Mouse (Mus musculus): ENCODE results near the gene Akt1. TPM values are rescaled to one million over a fixed set of nuclear protein-coding genes. Genes with fewer than 3 reads are reported as not detected.

Akt1 gene
- total and polyA plus RNA-seq, 3 experiments: 121 to 461 (median 168) TPM

DNA sequence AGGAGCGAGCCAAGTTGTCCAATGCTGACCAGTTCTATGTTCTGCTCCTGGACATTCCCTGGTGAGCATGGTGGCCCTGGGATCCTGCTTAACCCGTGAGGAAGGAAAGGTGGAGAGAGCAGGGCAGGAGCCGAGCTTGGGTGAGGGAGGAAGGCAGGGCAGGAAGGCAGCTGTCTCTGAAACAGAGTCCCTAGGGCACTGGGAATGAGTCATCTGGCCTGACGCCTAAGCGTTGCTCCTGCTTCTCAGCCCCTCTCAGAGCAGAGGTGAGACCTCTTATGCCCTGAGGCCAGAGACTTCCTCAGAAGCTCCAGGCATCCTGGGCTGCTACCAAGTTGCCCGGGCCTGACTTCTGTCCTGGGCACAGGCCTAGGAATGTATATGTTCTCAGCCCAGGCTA is 67.7 kb downstream of the Akt1 start:
- peaks cover 13% of the 10 kb centered on the region for H3K4me1 ChIP-seq (ENCODE audit: insufficient read depth, low read depth, low read length)
- H3K27me3 ChIP-seq (ENCODE audit: insufficient read depth, low read length): peaks cover 5% of the 10 kb centered on the region; the same call in 1 of the 2 replicates
- peaks cover 83% of the 10 kb centered on the region for H3K36me3 ChIP-seq (replicated peaks)
- DNase-seq (ENCODE audit: low spot score) (no peak), ATAC-seq (ENCODE audit: extremely low read depth, insufficient number of reproducible peaks, low FRiP score, poor library complexity, severe bottlenecking) (no peak)
- H3K4me3 ChIP-seq (ENCODE audit: low read depth, low read length): no peak overlapping the region
- H3K9me3 ChIP-seq (replicated peaks): no peaks in the 10 kb centered on the region
- TF ChIP-seq TAL1 (conservative IDR thresholded peaks at IDR 0.05; ENCODE audit: low read depth, low read length) (no peak), POLR2AphosphoS5 (IDR thresholded peaks at IDR 0.05; ENCODE audit: insufficient replicate concordance, low read depth, low read length) (no peak), GATA2 (IDR thresholded peaks at IDR 0.05; ENCODE audit: borderline replicate concordance, low read depth, low read length) (no peak), GATA1 (IDR thresholded peaks at IDR 0.05; ENCODE audit: borderline replicate concordance, low read length) (no peak), CTCF (IDR thresholded peaks at IDR 0.05; ENCODE audit: low read depth, low read length) (no peak)

DNA sequence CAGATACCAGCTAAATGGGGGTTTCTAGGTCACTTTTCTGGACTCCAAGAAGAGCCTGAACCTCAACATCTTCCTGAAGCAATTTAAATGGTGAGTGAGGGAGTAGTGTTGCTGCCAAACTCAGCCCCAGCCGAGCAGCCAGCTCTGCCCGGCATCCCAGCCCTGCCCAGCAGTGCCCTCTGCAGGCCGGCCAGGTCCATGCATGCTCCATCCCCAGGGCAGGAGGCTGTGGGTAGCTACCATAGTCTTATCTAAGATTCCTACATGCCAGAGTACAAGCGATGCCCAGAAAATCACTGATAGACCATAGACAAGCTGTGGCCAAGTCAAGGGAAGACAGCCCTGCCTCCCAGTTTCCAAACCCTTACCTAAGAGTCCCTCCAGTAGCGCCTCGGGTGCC is 68.9 kb downstream of the Akt1 start:
- Histone ChIP-seq H3K4me1 (ENCODE audit: insufficient read depth, low read depth, low read length) (peaks cover 23% of the 10 kb centered on the region), H3K27me3 (ENCODE audit: insufficient read depth, low read length) (peaks cover 7% of the 10 kb centered on the region; the same call in 1 of the 2 replicates), H3K4me3 (ENCODE audit: low read depth, low read length) (no peak overlapping the region), H3K36me3 (replicated peaks) (peaks cover 84% of the 10 kb centered on the region), H3K9me3 (replicated peaks) (no peaks in the 10 kb centered on the region)
- DNase-seq (ENCODE audit: low spot score) (peak; percentile 88), ATAC-seq (ENCODE audit: extremely low read depth, insufficient number of reproducible peaks, low FRiP score, poor library complexity, severe bottlenecking) (peak; percentile 64; the same call in 1 of the 2 replicates)
- TF ChIP-seq CTCF (IDR thresholded peaks at IDR 0.05; ENCODE audit: low read depth, low read length) (peak; percentile 98), POLR2AphosphoS5 (IDR thresholded peaks at IDR 0.05; ENCODE audit: insufficient replicate concordance, low read depth, low read length) (no peak)

DNA sequence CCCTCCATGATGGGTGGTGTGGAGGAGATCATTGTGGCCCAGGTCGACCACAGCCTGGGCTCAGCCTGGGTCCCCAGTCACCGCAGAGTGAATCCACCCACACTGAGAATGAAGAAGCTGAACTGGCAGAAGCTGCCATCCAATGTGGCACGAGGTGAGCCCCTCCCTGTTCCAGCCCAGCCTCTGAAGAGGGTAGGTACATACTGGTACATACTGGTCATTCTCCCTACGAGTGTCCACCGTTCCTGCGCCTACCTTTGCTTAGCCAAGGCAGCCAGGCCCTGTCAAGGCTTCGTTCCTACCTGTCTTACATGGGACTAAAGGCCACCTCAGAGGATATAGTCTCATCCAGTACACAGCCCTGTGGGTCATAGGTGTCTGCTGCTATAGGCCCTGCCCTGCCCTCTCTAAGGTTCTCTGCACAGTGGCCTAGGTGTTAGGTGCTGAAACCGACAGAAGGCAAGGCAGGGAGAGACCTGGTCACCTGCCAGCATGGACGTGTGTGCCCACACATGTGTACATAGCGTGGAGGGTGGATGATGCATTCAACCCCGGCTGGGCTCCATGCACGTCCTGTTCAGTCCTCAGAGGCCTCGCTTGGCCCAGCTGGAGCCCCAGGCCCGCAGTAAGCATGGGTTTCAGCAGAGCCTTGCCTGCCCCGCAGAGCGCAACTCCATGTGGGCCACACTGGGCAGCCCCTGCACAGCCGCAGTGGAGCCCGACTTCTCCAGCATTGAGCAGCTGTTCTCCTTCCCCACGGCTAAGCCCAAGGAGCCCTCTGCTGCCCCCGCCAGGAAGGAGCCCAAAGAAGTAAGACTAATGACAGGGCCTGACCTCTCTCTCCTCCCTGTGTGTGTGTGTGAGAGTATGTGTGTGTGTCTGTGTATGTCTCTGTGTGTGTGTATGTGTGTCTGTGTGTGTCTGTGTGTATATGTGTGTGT is 69.7 kb downstream of the Akt1 start:
- Histone ChIP-seq H3K9me3 (replicated peaks) (no peaks in the 10 kb centered on the region), H3K36me3 (replicated peaks) (peaks cover 84% of the 10 kb centered on the region), H3K4me3 (ENCODE audit: low read depth, low read length) (no peak overlapping the region), H3K27me3 (ENCODE audit: insufficient read depth, low read length) (peaks cover 7% of the 10 kb centered on the region; the same call in 1 of the 2 replicates), H3K4me1 (ENCODE audit: insufficient read depth, low read depth, low read length) (peaks cover 31% of the 10 kb centered on the region)
- TF ChIP-seq CTCF (IDR thresholded peaks at IDR 0.05; ENCODE audit: low read depth, low read length) (no peak), GATA1 (IDR thresholded peaks at IDR 0.05; ENCODE audit: borderline replicate concordance, low read length) (no peak), TAL1 (conservative IDR thresholded peaks at IDR 0.05; ENCODE audit: low read depth, low read length) (no peak), POLR2AphosphoS5 (IDR thresholded peaks at IDR 0.05; ENCODE audit: insufficient replicate concordance, low read depth, low read length) (no peak), GATA2 (IDR thresholded peaks at IDR 0.05; ENCODE audit: borderline replicate concordance, low read depth, low read length) (no peak)
- ATAC-seq (ENCODE audit: extremely low read depth, insufficient number of reproducible peaks, low FRiP score, poor library complexity, severe bottlenecking) (peak; percentile 56), DNase-seq (ENCODE audit: low spot score) (no peak)

DNA sequence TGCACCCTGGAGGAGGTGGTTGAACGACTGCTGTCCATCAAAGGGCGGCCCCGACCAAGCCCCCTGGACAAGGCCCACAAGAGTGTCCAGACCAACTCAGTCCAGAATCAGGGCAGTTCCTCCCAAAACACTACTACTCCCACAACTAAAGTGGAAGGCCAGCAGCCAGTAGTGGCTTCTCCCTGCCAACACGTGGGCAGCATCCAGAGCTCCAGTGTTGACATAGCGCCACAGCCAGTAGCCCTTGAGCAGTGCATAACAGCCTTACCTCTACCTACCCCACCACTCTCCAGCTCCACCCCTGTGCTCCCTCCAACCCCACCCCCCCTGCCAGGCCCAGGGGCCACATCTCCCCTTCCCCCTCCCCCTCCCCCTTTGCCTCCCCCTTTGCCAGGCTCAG is 70.7 kb downstream of the Akt1 start:
- ATAC-seq (ENCODE audit: extremely low read depth, insufficient number of reproducible peaks, low FRiP score, poor library complexity, severe bottlenecking) (no peak), DNase-seq (ENCODE audit: low spot score) (no peak)
- Histone ChIP-seq H3K4me3 (ENCODE audit: low read depth, low read length) (no peak overlapping the region), H3K9me3 (replicated peaks) (no peaks in the 10 kb centered on the region), H3K27me3 (ENCODE audit: insufficient read depth, low read length) (peaks cover 7% of the 10 kb centered on the region; the same call in 1 of the 2 replicates), H3K36me3 (replicated peaks) (peaks cover 78% of the 10 kb centered on the region), H3K4me1 (ENCODE audit: insufficient read depth, low read depth, low read length) (peaks cover 39% of the 10 kb centered on the region)
- no peak for TF ChIP-seq POLR2AphosphoS5 (IDR thresholded peaks at IDR 0.05; ENCODE audit: insufficient replicate concordance, low read depth, low read length)
- no peak for TF ChIP-seq GATA2 (IDR thresholded peaks at IDR 0.05; ENCODE audit: borderline replicate concordance, low read depth, low read length)
- no peak for TF ChIP-seq TAL1 (conservative IDR thresholded peaks at IDR 0.05; ENCODE audit: low read depth, low read length)
- no peak for TF ChIP-seq GATA1 (IDR thresholded peaks at IDR 0.05; ENCODE audit: borderline replicate concordance, low read length)
- no peak for TF ChIP-seq CTCF (IDR thresholded peaks at IDR 0.05; ENCODE audit: low read depth, low read length)

Other genes with a start within 250 kb of the Akt1 start
- gene A530016L24Rik, start 185.4 kb downstream of the Akt1 start, total RNA-seq (2014; fragmentation: Nextera tagmentation): not detected in 2 replicates
- gene A530016L24Rik, start 185.4 kb downstream of the Akt1 start, total RNA-seq (2017): 0.17 and 0.27 TPM in 2 replicates
- gene A530016L24Rik, start 185.4 kb downstream of the Akt1 start, polyA plus RNA-seq (2012): not detected in 2 replicates
- not detected in 2 replicates for gene Tmem179, start 158.1 kb downstream of the Akt1 start, total RNA-seq (2014; fragmentation: Nextera tagmentation)
- gene Tmem179, start 158.1 kb downstream of the Akt1 start, total RNA-seq (2017): 0.06 TPM in 1 of 2 replicates, not detected in the other
- gene Tmem179, start 158.1 kb downstream of the Akt1 start, polyA plus RNA-seq (2012): 0.02 TPM in 1 of 2 replicates, not detected in the other
- 4.2 and 5.4 TPM in 2 replicates for gene Inf2, start 86.1 kb downstream of the Akt1 start, total RNA-seq (2014; fragmentation: Nextera tagmentation)
- gene Inf2, start 86.1 kb downstream of the Akt1 start, total RNA-seq (2017): 2.3 and 2.5 TPM in 2 replicates
- 26.0 and 29.5 TPM in 2 replicates for gene Inf2, start 86.1 kb downstream of the Akt1 start, polyA plus RNA-seq (2012)
- gene Adssl1, start 54.8 kb downstream of the Akt1 start, total RNA-seq (2014; fragmentation: Nextera tagmentation): not detected in 2 replicates
- gene Adssl1, start 54.8 kb downstream of the Akt1 start, total RNA-seq (2017): 0.06 TPM in 1 of 2 replicates, not detected in the other
- gene Adssl1, start 54.8 kb downstream of the Akt1 start, polyA plus RNA-seq (2012): 0.05 TPM in 1 of 2 replicates, not detected in the other
- gene Siva1, start 30.2 kb downstream of the Akt1 start, total RNA-seq (2014; fragmentation: Nextera tagmentation): 60.7 and 75.5 TPM in 2 replicates
- gene Siva1, start 30.2 kb downstream of the Akt1 start, total RNA-seq (2017): 205 and 214 TPM in 2 replicates
- 94.5 and 98.9 TPM in 2 replicates for gene Siva1, start 30.2 kb downstream of the Akt1 start, polyA plus RNA-seq (2012)
- 0.98 TPM in 1 of 2 replicates, not detected in the other for gene Zbtb42, start 3.9 kb upstream of the Akt1 start, total RNA-seq (2014; fragmentation: Nextera tagmentation)
- gene Zbtb42, start 3.9 kb upstream of the Akt1 start, total RNA-seq (2017): 0.17 and 0.33 TPM in 2 replicates
- 0.53 and 0.80 TPM in 2 replicates for gene Zbtb42, start 3.9 kb upstream of the Akt1 start, polyA plus RNA-seq (2012)
- gene Cep170b, start 45.6 kb upstream of the Akt1 start, total RNA-seq (2014; fragmentation: Nextera tagmentation): not detected in 2 replicates
- gene Cep170b, start 45.6 kb upstream of the Akt1 start, total RNA-seq (2017): 0.29 and 0.87 TPM in 2 replicates
- not detected in 2 replicates for gene Cep170b, start 45.6 kb upstream of the Akt1 start, polyA plus RNA-seq (2012)
- 3.4 TPM in 1 of 2 replicates, not detected in the other for gene Pld4, start 85.8 kb upstream of the Akt1 start, total RNA-seq (2014; fragmentation: Nextera tagmentation)
- gene Pld4, start 85.8 kb upstream of the Akt1 start, total RNA-seq (2017): 0.58 and 1.0 TPM in 2 replicates
- gene Pld4, start 85.8 kb upstream of the Akt1 start, polyA plus RNA-seq (2012): 0.54 and 0.89 TPM in 2 replicates
- gene Ahnak2, start 127.8 kb upstream of the Akt1 start, total RNA-seq (2014; fragmentation: Nextera tagmentation): not detected in 2 replicates
- 0.17 and 0.22 TPM in 2 replicates for gene Ahnak2, start 127.8 kb upstream of the Akt1 start, total RNA-seq (2017)
- 0.02 TPM in 2 replicates for gene Ahnak2, start 127.8 kb upstream of the Akt1 start, polyA plus RNA-seq (2012)
- 0.49 and 0.83 TPM in 2 replicates for gene Clba1, start 134.1 kb upstream of the Akt1 start, total RNA-seq (2014; fragmentation: Nextera tagmentation)
- 1.5 and 2.8 TPM in 2 replicates for gene Clba1, start 134.1 kb upstream of the Akt1 start, total RNA-seq (2017)
- 5.3 and 7.5 TPM in 2 replicates for gene Clba1, start 134.1 kb upstream of the Akt1 start, polyA plus RNA-seq (2012)
- gene Cdca4, start 154.5 kb upstream of the Akt1 start, total RNA-seq (2014; fragmentation: Nextera tagmentation): 131 and 140 TPM in 2 replicates
- 120 and 124 TPM in 2 replicates for gene Cdca4, start 154.5 kb upstream of the Akt1 start, total RNA-seq (2017)
- 51.2 and 56.8 TPM in 2 replicates for gene Cdca4, start 154.5 kb upstream of the Akt1 start, polyA plus RNA-seq (2012)
- gene Gpr132, start 193.3 kb upstream of the Akt1 start, total RNA-seq (2014; fragmentation: Nextera tagmentation): not detected in 2 replicates
- 0.11 TPM in 1 of 2 replicates, not detected in the other for gene Gpr132, start 193.3 kb upstream of the Akt1 start, total RNA-seq (2017)
- gene Gpr132, start 193.3 kb upstream of the Akt1 start, polyA plus RNA-seq (2012): 0.08 and 0.14 TPM in 2 replicates

Data from G1E (cell line).